Mouse (Mus musculus): ENCODE data around the gene Tmprss7. TPM values are rescaled to one million over a fixed set of nuclear protein-coding genes. Genes with fewer than 3 reads are reported as not detected.

Gene Tmprss7
- polyA plus RNA-seq, 1 experiment from 2014 or later = not detected

GRCm38 (mm10) chr16:45644380-45644779, 49.1 kb downstream of the Tmprss7 start:
- WGBS = 58% methylated on average over 6 of the region's 6 CpGs
- no peak overlapping the region for H3K9ac ChIP-seq
- no peaks in the 10 kb centered on the region for H3K36me3 ChIP-seq
- H3K4me1 ChIP-seq = 0 out of 2 replicates have a peak, but pooled peaks cover 3% of the 10 kb centered on the region
- ATAC-seq (ENCODE audit: insufficient read depth, low FRiP score, low read depth) = peak; percentile 27; the same call in 1 of the 2 replicates
- H3K9me3 ChIP-seq = no peaks in the 10 kb centered on the region
- H3K27ac ChIP-seq = no peak overlapping the region
- H3K4me2 ChIP-seq = no peak overlapping the region
- no peaks in the 10 kb centered on the region for H3K27me3 ChIP-seq (replicated peaks)
- no peak overlapping the region for H3K4me3 ChIP-seq (replicated peaks)

GRCm38 (mm10) chr16:45643944-45644343, 49.5 kb downstream of the Tmprss7 start:
- H3K4me3 ChIP-seq (replicated peaks) = no peak overlapping the region
- no peak overlapping the region for H3K27ac ChIP-seq
- no peak overlapping the region for H3K9ac ChIP-seq
- H3K27me3 ChIP-seq (replicated peaks) = no peaks in the 10 kb centered on the region
- H3K4me2 ChIP-seq = no peak overlapping the region
- H3K36me3 ChIP-seq = no peaks in the 10 kb centered on the region
- 0 out of 2 replicates have a peak, but pooled peaks cover 3% of the 10 kb centered on the region for H3K4me1 ChIP-seq
- no peak for ATAC-seq (ENCODE audit: insufficient read depth, low FRiP score, low read depth)
- no peaks in the 10 kb centered on the region for H3K9me3 ChIP-seq
- WGBS = 81% methylated on average over 3 of the region's 3 CpGs

- no peak for ATAC-seq (ENCODE audit: insufficient read depth, low FRiP score, low read depth)
- 52% methylated on average over 3 of the region's 3 CpGs for WGBS
- Histone ChIP-seq H3K4me2 (no peak overlapping the region), H3K4me1 (0 out of 2 replicates have a peak, but pooled peaks cover 3% of the 10 kb centered on the region), H3K4me3 (replicated peaks) (no peak overlapping the region), H3K36me3 (no peaks in the 10 kb centered on the region), H3K9ac (no peak overlapping the region), H3K27me3 (replicated peaks) (no peaks in the 10 kb centered on the region), H3K9me3 (no peaks in the 10 kb centered on the region), H3K27ac (peak overlapping the region; percentile 49; the same call in 1 of the 2 replicates)
Observed at GRCm38 (mm10) chr16:45641301-45641700, 52.2 kb downstream of the Tmprss7 start.

GRCm38 (mm10) chr16:45640070-45640762, 53.2 kb downstream of the Tmprss7 start:
- Histone ChIP-seq H3K36me3 (no peaks in the 10 kb centered on the region), H3K4me1 (0 out of 2 replicates have a peak, but pooled peaks cover 3% of the 10 kb centered on the region), H3K4me3 (replicated peaks) (no peak overlapping the region), H3K9ac (no peak overlapping the region), H3K27me3 (replicated peaks) (no peaks in the 10 kb centered on the region), H3K27ac (0 out of 2 replicates have a peak overlapping the region, but pooled peaks have one; percentile 0), H3K9me3 (no peaks in the 10 kb centered on the region), H3K4me2 (no peak overlapping the region)
- peak; percentile 76 for ATAC-seq (ENCODE audit: insufficient read depth, low FRiP score, low read depth)
- 57% methylated on average over 10 of the region's 10 CpGs for WGBS

- 83% methylated on average over 2 of the region's 2 CpGs for WGBS
- no peak overlapping the region for H3K4me2 ChIP-seq
- no peak overlapping the region for H3K27ac ChIP-seq
- H3K4me3 ChIP-seq (replicated peaks) = no peak overlapping the region
- H3K9ac ChIP-seq = no peak overlapping the region
- no peaks in the 10 kb centered on the region for H3K36me3 ChIP-seq
- no peak for ATAC-seq (ENCODE audit: insufficient read depth, low FRiP score, low read depth)
- no peaks in the 10 kb centered on the region for H3K9me3 ChIP-seq
- H3K27me3 ChIP-seq (replicated peaks) = no peaks in the 10 kb centered on the region
- no peaks in the 10 kb centered on the region for H3K4me1 ChIP-seq
Observed at GRCm38 (mm10) chr16:45635826-45636225, 57.6 kb downstream of the Tmprss7 start.

- no peaks in the 10 kb centered on the region for H3K9me3 ChIP-seq
- no peak overlapping the region for H3K4me3 ChIP-seq (replicated peaks)
- no peak overlapping the region for H3K9ac ChIP-seq
- ATAC-seq (ENCODE audit: insufficient read depth, low FRiP score, low read depth) = no peak
- 51% methylated on average over 4 of the region's 4 CpGs for WGBS
- H3K36me3 ChIP-seq = no peaks in the 10 kb centered on the region
- H3K4me1 ChIP-seq = no peaks in the 10 kb centered on the region
- no peak overlapping the region for H3K27ac ChIP-seq
- no peaks in the 10 kb centered on the region for H3K27me3 ChIP-seq (replicated peaks)
- no peak overlapping the region for H3K4me2 ChIP-seq
Observed at GRCm38 (mm10) chr16:45632420-45632819, 61.0 kb downstream of the Tmprss7 start.

GRCm38 (mm10) chr16:45630347-45630960, 63.0 kb downstream of the Tmprss7 start:
- H3K4me2 ChIP-seq = no peak overlapping the region
- peak; percentile 31; the same call in 1 of the 2 replicates for ATAC-seq (ENCODE audit: insufficient read depth, low FRiP score, low read depth)
- 48% methylated on average over 5 of the region's 5 CpGs for WGBS

GRCm38 (mm10) chr16:45629497-45630105, 63.9 kb downstream of the Tmprss7 start:
- Histone ChIP-seq H3K4me1 (no peaks in the 10 kb centered on the region), H3K27ac (no peak overlapping the region), H3K9me3 (no peaks in the 10 kb centered on the region), H3K4me2 (no peak overlapping the region), H3K36me3 (no peaks in the 10 kb centered on the region), H3K9ac (no peak overlapping the region), H3K27me3 (replicated peaks) (no peaks in the 10 kb centered on the region), H3K4me3 (replicated peaks) (no peak overlapping the region)
- no peak for ATAC-seq (ENCODE audit: insufficient read depth, low FRiP score, low read depth)
- WGBS = 74% methylated on average over 8 of the region's 8 CpGs

More at GRCm38 (mm10) chr16:45630347-45630960, 63.0 kb downstream of the Tmprss7 start:
- Histone ChIP-seq H3K4me3 (replicated peaks) (no peak overlapping the region), H3K36me3 (no peaks in the 10 kb centered on the region), H3K27me3 (replicated peaks) (no peaks in the 10 kb centered on the region), H3K4me1 (no peaks in the 10 kb centered on the region), H3K27ac (no peak overlapping the region), H3K9ac (no peak overlapping the region), H3K9me3 (no peaks in the 10 kb centered on the region)

- Histone ChIP-seq H3K4me3 (replicated peaks) (no peak overlapping the region), H3K4me2 (no peak overlapping the region), H3K36me3 (no peaks in the 10 kb centered on the region), H3K27ac (no peak overlapping the region), H3K27me3 (replicated peaks) (no peaks in the 10 kb centered on the region), H3K9ac (no peak overlapping the region), H3K9me3 (no peaks in the 10 kb centered on the region), H3K4me1 (no peaks in the 10 kb centered on the region)
- 87% methylated on average over 2 of the region's 2 CpGs for WGBS
- ATAC-seq (ENCODE audit: insufficient read depth, low FRiP score, low read depth) = no peak
Observed at GRCm38 (mm10) chr16:45625342-45625741, 68.1 kb downstream of the Tmprss7 start.

- Histone ChIP-seq H3K36me3 (no peaks in the 10 kb centered on the region), H3K4me2 (no peak overlapping the region), H3K9me3 (no peaks in the 10 kb centered on the region), H3K9ac (no peak overlapping the region), H3K4me1 (no peaks in the 10 kb centered on the region), H3K27me3 (replicated peaks) (no peaks in the 10 kb centered on the region), H3K4me3 (replicated peaks) (no peak overlapping the region), H3K27ac (no peak overlapping the region)
- 66% methylated on average over 2 of the region's 2 CpGs for WGBS
- no peak for ATAC-seq (ENCODE audit: insufficient read depth, low FRiP score, low read depth)
Observed at GRCm38 (mm10) chr16:45624791-45625190, 68.7 kb downstream of the Tmprss7 start.

GRCm38 (mm10) chr16:45623230-45623629, 70.2 kb downstream of the Tmprss7 start:
- Histone ChIP-seq H3K4me3 (replicated peaks) (no peak overlapping the region), H3K9ac (no peak overlapping the region), H3K27ac (no peak overlapping the region), H3K9me3 (no peaks in the 10 kb centered on the region), H3K4me1 (no peaks in the 10 kb centered on the region), H3K27me3 (replicated peaks) (no peaks in the 10 kb centered on the region), H3K4me2 (no peak overlapping the region), H3K36me3 (no peaks in the 10 kb centered on the region)
- WGBS = 79% methylated on average over 4 of the region's 4 CpGs
- ATAC-seq (ENCODE audit: insufficient read depth, low FRiP score, low read depth) = no peak

GRCm38 (mm10) chr16:45619751-45620375, 73.6 kb downstream of the Tmprss7 start:
- no peak overlapping the region for H3K27ac ChIP-seq
- H3K4me2 ChIP-seq = no peak overlapping the region
- no peaks in the 10 kb centered on the region for H3K4me1 ChIP-seq
- 47% methylated on average over 8 of the region's 8 CpGs for WGBS
- no peaks in the 10 kb centered on the region for H3K27me3 ChIP-seq (replicated peaks)
- no peaks in the 10 kb centered on the region for H3K36me3 ChIP-seq
- no peak overlapping the region for H3K9ac ChIP-seq
- no peak overlapping the region for H3K4me3 ChIP-seq (replicated peaks)
- H3K9me3 ChIP-seq = no peaks in the 10 kb centered on the region
- ATAC-seq (ENCODE audit: insufficient read depth, low FRiP score, low read depth) = no peak

Measured in stomach, embryonic 15.5 days (tissue).